Mouse (Mus musculus): ENCODE results near the gene St6gal1. TPM values are rescaled to one million over a fixed set of nuclear protein-coding genes. Genes with fewer than 3 reads are reported as not detected.

St6gal1 gene
- total RNA-seq, 2 experiments from 2014 or later, result 19.8 to 20.3 TPM

GRCm38 (mm10) chr16:23299904-23300740 lies 75.6 kb downstream of the St6gal1 start:
- DNase-seq, result no peak

DNA sequence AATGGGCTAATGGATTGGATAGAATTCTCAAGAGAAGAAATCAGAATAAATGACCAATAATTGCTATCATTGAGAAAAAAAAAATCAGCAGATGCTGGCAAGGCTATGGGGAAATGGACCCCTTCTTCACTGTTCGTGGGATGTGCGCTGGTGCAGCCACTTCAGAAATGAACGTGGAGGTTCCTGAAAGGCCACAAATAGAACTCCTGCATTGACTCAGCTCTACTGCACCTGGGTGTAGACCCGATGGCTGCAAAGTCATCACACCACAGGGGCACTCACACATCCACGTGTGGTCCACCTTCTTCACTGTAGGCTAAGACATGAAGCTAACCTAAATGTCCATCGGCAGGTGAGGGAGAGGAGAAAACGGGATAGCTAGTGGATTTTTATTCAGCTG lies 77.2 kb downstream of the St6gal1 start:
- no peak for DNase-seq

- DNase-seq, result no peak
Measured at GRCm38 (mm10) chr16:23305830-23306623, 81.5 kb downstream of the St6gal1 start.

DNA sequence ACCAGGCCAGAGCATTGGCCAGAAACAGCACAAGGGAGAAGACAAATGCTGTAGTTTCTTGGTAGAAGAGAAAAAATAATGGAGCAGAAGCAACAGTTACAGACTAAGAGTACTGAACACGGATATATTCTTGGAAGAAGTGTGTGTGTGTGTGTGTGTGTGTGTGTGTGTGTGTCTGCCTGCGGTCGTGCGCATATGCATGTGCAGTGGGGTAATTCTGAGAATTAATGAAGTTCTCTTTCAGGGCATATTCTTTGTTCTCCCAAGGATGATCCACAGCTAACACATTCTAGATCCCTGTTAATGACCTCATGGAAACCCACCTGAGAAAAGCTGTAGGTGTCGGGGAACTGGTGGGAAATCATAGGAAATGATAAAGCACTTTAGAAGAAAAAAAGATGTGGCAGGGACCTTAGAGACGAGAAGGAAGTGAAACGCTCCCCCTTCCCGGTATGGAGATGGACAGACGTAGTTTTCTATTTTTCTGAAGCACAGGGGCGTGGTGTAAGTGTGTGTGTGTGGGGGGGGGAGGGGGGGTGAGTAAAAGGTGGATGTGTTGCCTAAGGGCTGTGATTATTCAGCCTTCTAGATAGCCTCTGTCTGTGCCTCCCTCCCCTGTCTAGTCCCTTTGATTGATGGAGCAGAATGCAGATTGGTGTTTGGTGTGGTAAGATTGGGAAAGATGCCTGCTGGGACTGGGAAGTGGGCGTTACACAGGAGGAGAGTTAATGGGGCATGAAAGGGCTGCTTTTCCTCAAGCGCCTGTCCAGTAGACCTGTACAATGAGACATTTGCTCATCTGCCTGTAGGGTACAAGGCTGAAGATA lies 82.8 kb downstream of the St6gal1 start:
- DNase-seq, result no peak

- no peak for DNase-seq
Measured at GRCm38 (mm10) chr16:23308012-23308554, 83.5 kb downstream of the St6gal1 start.

GRCm38 (mm10) chr16:23309080-23309479 lies 84.5 kb downstream of the St6gal1 start:
- no peak for DNase-seq

DNA sequence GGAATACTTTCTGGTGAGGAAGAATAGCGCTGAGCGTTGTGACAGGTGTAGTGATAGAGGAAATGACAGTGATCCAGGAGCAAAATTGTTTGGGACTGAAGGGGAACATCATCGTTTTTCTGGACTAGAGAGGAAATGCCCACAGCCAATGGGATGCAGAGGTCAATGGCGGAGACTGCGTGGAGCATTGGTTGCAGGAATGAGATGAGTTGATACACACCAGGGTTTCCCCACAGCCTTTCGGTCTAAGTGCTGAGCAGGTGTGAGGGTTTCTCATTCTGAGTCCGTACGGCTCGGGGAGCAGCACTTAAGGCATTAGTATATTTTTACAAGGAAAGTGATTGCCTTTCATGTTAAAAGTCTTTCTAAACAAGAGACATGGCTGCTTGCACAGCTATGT lies 88.1 kb downstream of the St6gal1 start:
- DNase-seq, result no peak

DNA sequence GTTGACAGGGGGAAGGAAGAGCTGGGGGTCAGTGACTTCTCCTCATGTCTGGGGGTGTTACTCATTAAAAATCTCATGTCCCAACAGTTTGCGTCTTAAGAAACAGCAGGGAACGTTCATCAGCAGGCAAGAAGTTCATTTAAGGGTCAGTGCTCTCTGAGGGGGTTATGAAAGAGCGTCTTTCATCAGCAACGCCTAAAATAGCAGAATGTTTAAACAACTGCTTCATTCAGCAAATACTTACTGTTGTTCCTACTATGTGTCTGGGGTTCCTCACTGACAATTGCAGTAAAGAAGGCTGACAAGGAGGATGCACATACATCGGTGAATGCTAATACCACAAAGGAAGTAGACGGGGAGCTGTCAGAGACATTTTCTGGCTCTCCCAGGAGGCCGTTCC lies 90.2 kb downstream of the St6gal1 start:
- DNase-seq, result no peak

DNA sequence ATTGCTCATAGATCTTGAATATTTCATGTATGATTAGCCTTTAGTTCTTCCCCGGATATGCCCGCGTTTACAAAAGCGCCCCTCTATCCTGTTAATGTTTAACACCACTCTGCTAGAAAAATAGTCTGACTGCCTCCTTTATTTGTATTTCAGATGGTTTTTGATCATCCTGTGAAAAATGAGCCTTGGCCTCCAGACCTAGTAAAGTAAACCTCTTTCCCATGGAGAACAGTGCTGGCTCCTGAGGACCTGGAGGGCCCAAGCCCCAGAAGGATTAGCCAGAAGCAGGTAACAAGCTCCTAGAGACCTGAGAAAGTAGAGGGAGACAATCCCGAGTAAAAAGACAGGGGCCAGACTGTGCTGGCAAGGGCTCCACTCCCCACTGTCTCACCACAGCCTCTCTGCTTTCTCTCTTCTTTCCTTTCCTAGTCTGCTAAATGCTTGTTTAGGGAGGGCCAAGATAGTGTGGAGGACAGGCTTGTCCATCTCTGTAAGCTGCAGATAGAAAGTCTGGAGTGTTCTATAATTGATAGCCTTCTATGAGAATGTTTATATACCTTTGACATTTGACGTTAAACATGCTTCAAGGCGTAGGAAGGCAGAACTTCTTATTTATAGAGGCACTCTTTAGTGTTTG lies 93.0 kb downstream of the St6gal1 start:
- no peak for DNase-seq

- DNase-seq, result no peak
Measured at GRCm38 (mm10) chr16:23320025-23320424, 95.5 kb downstream of the St6gal1 start.

- DNase-seq, result no peak
Measured at GRCm38 (mm10) chr16:23320579-23320978, 96.0 kb downstream of the St6gal1 start.

- DNase-seq, result no peak
Measured at GRCm38 (mm10) chr16:23322453-23322852, 97.9 kb downstream of the St6gal1 start.

GRCm38 (mm10) chr16:23323915-23324314 lies 99.4 kb downstream of the St6gal1 start:
- peak; percentile 21 for DNase-seq

GRCm38 (mm10) chr16:23324867-23325650 lies 100.5 kb downstream of the St6gal1 start:
- no peak for DNase-seq

DNA sequence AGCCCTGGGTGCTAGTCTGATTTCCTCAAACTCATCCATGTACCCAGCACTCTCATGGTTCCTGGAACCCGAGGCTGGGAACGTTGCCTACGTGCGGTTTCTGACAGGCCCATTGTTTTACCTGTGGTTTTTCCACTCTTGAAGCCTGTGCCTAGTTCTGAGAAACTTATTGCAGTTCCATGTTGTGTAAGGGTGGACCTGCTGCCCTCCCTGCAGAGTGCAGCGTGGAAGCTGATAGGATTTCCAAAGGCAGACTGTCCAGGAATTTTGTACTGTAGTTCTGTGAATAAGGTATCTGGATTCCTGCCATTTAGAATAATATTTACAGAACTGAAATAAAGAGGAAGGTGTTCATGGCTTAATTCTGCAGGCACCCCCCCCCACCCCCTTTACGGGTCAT lies 102.1 kb downstream of the St6gal1 start:
- DNase-seq, result no peak

GRCm38 (mm10) chr16:23327266-23327665 lies 102.7 kb downstream of the St6gal1 start:
- no peak for DNase-seq

- no peak for DNase-seq
Measured at GRCm38 (mm10) chr16:23328201-23328600, 103.7 kb downstream of the St6gal1 start.

- no peak for DNase-seq
Measured at GRCm38 (mm10) chr16:23332136-23332535, 107.6 kb downstream of the St6gal1 start.

GRCm38 (mm10) chr16:23332686-23333085 lies 108.1 kb downstream of the St6gal1 start:
- DNase-seq, result no peak

- DNase-seq, result no peak
Measured at GRCm38 (mm10) chr16:23333875-23334551, 109.5 kb downstream of the St6gal1 start.

Data from heart, postnatal 4 days (tissue).